Mouse (Mus musculus) liver, embryonic 16.5 days (tissue): ENCODE data around the gene Scn1b. TPM values are rescaled to one million over a fixed set of nuclear protein-coding genes. Genes with fewer than 3 reads are reported as not detected.

Experiments used
- ATAC-seq: fragments of 200-750 bp; cut with Nextera tagmentation; 2 replicates; pipeline ENCODE4 v1.8.0; 2017; ENCODE audit warnings: low read depth, mild to moderate bottlenecking, moderate number of reproducible peaks, moderate library complexity
- H3K27ac ChIP-seq: fragments of 300-500 bp; sonication (generic); 2 replicates; pipeline ENCODE4 v1.5.1; 2014; ENCODE audit warnings: mild to moderate bottlenecking, low read length
- H3K27me3 ChIP-seq: fragments of 300-500 bp; sonication (generic); 2 replicates; pipeline ENCODE4 v1.6.1; 2014; ENCODE audit warnings: low read depth, low read length, mixed read lengths; ENCODE audit not compliant: control insufficient read depth, insufficient read depth
- H3K36me3 ChIP-seq: fragments of 300-500 bp; sonication (generic); 2 replicates; pipeline ENCODE4 v1.6.1; 2014; ENCODE audit warnings: mild to moderate bottlenecking; ENCODE audit not compliant: control insufficient read depth, insufficient read depth
- H3K4me1 ChIP-seq: fragments of 300-500 bp; sonication (generic); 2 replicates; pipeline ENCODE4 v1.6.1; 2014; ENCODE audit warnings: low read depth, low read length, mixed read lengths; ENCODE audit not compliant: control insufficient read depth
- H3K4me2 ChIP-seq: fragments of 300-500 bp; sonication (generic); 2 replicates; pipeline ENCODE4 v1.6.1; 2014; ENCODE audit warnings: low read depth, low read length, mixed read lengths
- H3K4me3 ChIP-seq: fragments of 300-500 bp; sonication (generic); 2 replicates; pipeline ENCODE4 v1.5.1; 2014; ENCODE audit warnings: low read depth, mild to moderate bottlenecking, low read length
- H3K9ac ChIP-seq: fragments of 300-500 bp; sonication (generic); 2 replicates; pipeline ENCODE4 v1.6.1; 2014; ENCODE audit warnings: low read depth, low read length
- H3K9me3 ChIP-seq: fragments of 300-500 bp; sonication (generic); replicated peaks from 2 replicates; pipeline ENCODE4 v1.6.1; 2016; ENCODE audit warnings: low read length; ENCODE audit not compliant: control insufficient read depth
- WGBS: fragments of 180-500 bp; shearing (Covaris S2); extraction: QIAGEN DNeasy Blood & Tissue Kit; methylation state at CpG from one replicate; pipeline ENCODE4 v1.1.7; 2014; ENCODE audit not compliant: insufficient replicate concordance; 5-methylcytosine and 5-hydroxymethylcytosine counted together
- polyA plus RNA-seq: library from polyadenylated mRNA; unstranded; fragments of >200 nt; fragmentation: Nextera tagmentation; extraction: Ambion mirVana; gene quantifications from 2 replicates; pipeline ENCODE4 v1.2.1, GENCODE M21; 2015

Gene Scn1b
- polyA plus RNA-seq, 1 experiment from 2014 or later, result 0.76 TPM

GRCm38 (mm10) chr7:31069491-31069890 lies 57.3 kb downstream of the Scn1b start:
- Histone ChIP-seq H3K4me2 (no peak overlapping the region), H3K4me1 (no peaks in the 10 kb centered on the region), H3K4me3 (no peak overlapping the region), H3K36me3 (no peaks in the 10 kb centered on the region), H3K9ac (no peak overlapping the region), H3K9me3 (no peaks in the 10 kb centered on the region), H3K27me3 (no peaks in the 10 kb centered on the region), H3K27ac (no peak overlapping the region)
- WGBS, result 72% methylated on average over 14 of the region's 14 CpGs
- no peak for ATAC-seq

- ATAC-seq, result no peak
- Histone ChIP-seq H3K36me3 (no peaks in the 10 kb centered on the region), H3K9me3 (no peaks in the 10 kb centered on the region), H3K27me3 (no peaks in the 10 kb centered on the region), H3K9ac (no peak overlapping the region), H3K27ac (no peak overlapping the region), H3K4me2 (no peak overlapping the region), H3K4me1 (no peaks in the 10 kb centered on the region), H3K4me3 (no peak overlapping the region)
- WGBS, result 48% methylated on average over 5 of the region's 5 CpGs
Measured at GRCm38 (mm10) chr7:31067836-31068235, 59.0 kb downstream of the Scn1b start.

Other genes starting within 250 kb of the Scn1b start
- gene Cd22, start 246.7 kb downstream of the Scn1b start, polyA plus RNA-seq, result 0.74 and 1.4 TPM in 2 replicates
- 0.16 and 0.27 TPM in 2 replicates for gene Mag, start 212.1 kb downstream of the Scn1b start, polyA plus RNA-seq
- not detected in 2 replicates for gene Hamp2, start 202.3 kb downstream of the Scn1b start, polyA plus RNA-seq
- 10.4 and 17.5 TPM in 2 replicates for gene Hamp, start 183.0 kb downstream of the Scn1b start, polyA plus RNA-seq
- gene Usf2, start 170.2 kb downstream of the Scn1b start, polyA plus RNA-seq, result 7.9 and 9.0 TPM in 2 replicates
- 30.5 and 31.8 TPM in 2 replicates for gene Lsr, start 153.5 kb downstream of the Scn1b start, polyA plus RNA-seq
- gene Fam187b, start 153.2 kb downstream of the Scn1b start, polyA plus RNA-seq, result 3.2 and 3.8 TPM in 2 replicates
- gene Fxyd5, start 84.5 kb downstream of the Scn1b start, polyA plus RNA-seq, result 19.9 and 22.4 TPM in 2 replicates
- gene Fxyd7, start 75.5 kb downstream of the Scn1b start, polyA plus RNA-seq, result 0.15 and 0.65 TPM in 2 replicates
- 120 and 130 TPM in 2 replicates for gene Fxyd1, start 69.8 kb downstream of the Scn1b start, polyA plus RNA-seq
- 0.02 and 0.12 TPM in 2 replicates for gene Lgi4, start 67.7 kb downstream of the Scn1b start, polyA plus RNA-seq
- 0.51 and 1.1 TPM in 2 replicates for gene Fxyd3, start 50.3 kb downstream of the Scn1b start, polyA plus RNA-seq
- 129 and 145 TPM in 2 replicates for gene Hpn, start 11.7 kb downstream of the Scn1b start, polyA plus RNA-seq
- gene Gramd1a, start 28.9 kb upstream of the Scn1b start, polyA plus RNA-seq, result 10.2 and 11.6 TPM in 2 replicates
- not detected in 2 replicates for gene Scgb2b2, start 163.5 kb upstream of the Scn1b start, polyA plus RNA-seq
- gene Scgb1b2, start 164.8 kb upstream of the Scn1b start, polyA plus RNA-seq, result not detected in 2 replicates
- gene Scgb2b3, start 235.1 kb upstream of the Scn1b start, polyA plus RNA-seq, result not detected in 2 replicates
- gene Scgb1b3, start 248.6 kb upstream of the Scn1b start, polyA plus RNA-seq, result not detected in 2 replicates